Mouse (Mus musculus): ENCODE data around the gene Taf6l. TPM values are rescaled to one million over a fixed set of nuclear protein-coding genes. Genes with fewer than 3 reads are reported as not detected.

Taf6l gene
- polyA plus RNA-seq, 1 experiment, result 4.2 TPM

- 0 out of 2 replicates have a peak, but pooled peaks cover 7% of the 10 kb centered on the region for H3K4me1 ChIP-seq (ENCODE audit: control insufficient read depth, insufficient read depth, insufficient read length, low read length)
- no peak overlapping the region for H3K4me3 ChIP-seq (ENCODE audit: insufficient read depth, low read depth, low read length)
- H3K27ac ChIP-seq (replicated peaks; ENCODE audit: low read depth, low read length), result no peak overlapping the region
These were observed 17.9 kb upstream of the Taf6l start for GRCm38 (mm10) chr19:8803879-8804660.

GRCm38 (mm10) chr19:8803204-8803780, 17.1 kb upstream of the Taf6l start:
- 0 out of 2 replicates have a peak, but pooled peaks cover 7% of the 10 kb centered on the region for H3K4me1 ChIP-seq (ENCODE audit: control insufficient read depth, insufficient read depth, insufficient read length, low read length)
- 0 out of 2 replicates have a peak overlapping the region, but pooled peaks have one; percentile 72 for H3K4me3 ChIP-seq (ENCODE audit: insufficient read depth, low read depth, low read length)
- no peak overlapping the region for H3K27ac ChIP-seq (replicated peaks; ENCODE audit: low read depth, low read length)

- H3K4me1 ChIP-seq (ENCODE audit: control insufficient read depth, insufficient read depth, insufficient read length, low read length), result 0 out of 2 replicates have a peak, but pooled peaks cover 10% of the 10 kb centered on the region
- peak within 1 kb of the TSS; percentile 54 for H3K27ac ChIP-seq (replicated peaks; ENCODE audit: low read depth, low read length)
These were observed 16.1 kb upstream of the Taf6l start, which contains the start of gene Zbtb3 for GRCm38 (mm10) chr19:8802130-8802821. Zbtb3 (plus strand) TSS chr19:8802555.

GRCm38 (mm10) chr19:8798947-8799315, 12.7 kb upstream of the Taf6l start:
- H3K4me3 ChIP-seq (ENCODE audit: insufficient read depth, low read depth, low read length), result peak overlapping the region; percentile 43; the same call in 1 of the 2 replicates

More at GRCm38 (mm10) chr19:8802130-8802821, 16.1 kb upstream of the Taf6l start, which contains the start of gene Zbtb3:
- peak within 1 kb of the TSS; percentile 72 for H3K4me3 ChIP-seq (ENCODE audit: insufficient read depth, low read depth, low read length)

GRCm38 (mm10) chr19:8798264-8798946, 12.2 kb upstream of the Taf6l start, which contains the start of gene Polr2g:
Polr2g (minus strand) TSS chr19:8798577.
- Histone ChIP-seq H3K4me3 (ENCODE audit: insufficient read depth, low read depth, low read length) (peak within 1 kb of the TSS; percentile 83), H3K4me1 (ENCODE audit: control insufficient read depth, insufficient read depth, insufficient read length, low read length) (0 out of 2 replicates have a peak, but pooled peaks cover 10% of the 10 kb centered on the region), H3K27ac (replicated peaks; ENCODE audit: low read depth, low read length) (peak within 1 kb of the TSS; percentile 65)

More at GRCm38 (mm10) chr19:8798947-8799315, 12.7 kb upstream of the Taf6l start:
- peak overlapping the region; percentile 65 for H3K27ac ChIP-seq (replicated peaks; ENCODE audit: low read depth, low read length)
- 0 out of 2 replicates have a peak, but pooled peaks cover 10% of the 10 kb centered on the region for H3K4me1 ChIP-seq (ENCODE audit: control insufficient read depth, insufficient read depth, insufficient read length, low read length)

- Histone ChIP-seq H3K4me3 (ENCODE audit: insufficient read depth, low read depth, low read length) (no peak overlapping the region), H3K27ac (replicated peaks; ENCODE audit: low read depth, low read length) (no peak overlapping the region), H3K4me1 (ENCODE audit: control insufficient read depth, insufficient read depth, insufficient read length, low read length) (peaks cover 2% of the 10 kb centered on the region; the same call in 1 of the 2 replicates)
These were observed 4.0 kb upstream of the Taf6l start for GRCm38 (mm10) chr19:8790171-8790570.

- H3K4me3 ChIP-seq (ENCODE audit: insufficient read depth, low read depth, low read length), result no peak overlapping the region
- peaks cover 7% of the 10 kb centered on the region; the same call in 1 of the 2 replicates for H3K4me1 ChIP-seq (ENCODE audit: control insufficient read depth, insufficient read depth, insufficient read length, low read length)
- no peak overlapping the region for H3K27ac ChIP-seq (replicated peaks; ENCODE audit: low read depth, low read length)
These were observed 3.0 kb upstream of the Taf6l start for GRCm38 (mm10) chr19:8789171-8789570.

- no peak overlapping the region for H3K27ac ChIP-seq (replicated peaks; ENCODE audit: low read depth, low read length)
- H3K4me3 ChIP-seq (ENCODE audit: insufficient read depth, low read depth, low read length), result no peak overlapping the region
- peaks cover 7% of the 10 kb centered on the region; the same call in 1 of the 2 replicates for H3K4me1 ChIP-seq (ENCODE audit: control insufficient read depth, insufficient read depth, insufficient read length, low read length)
These were observed 2.3 kb upstream of the Taf6l start for GRCm38 (mm10) chr19:8788521-8788920.

- Histone ChIP-seq H3K27ac (replicated peaks; ENCODE audit: low read depth, low read length) (peak overlapping the region; percentile 77), H3K4me3 (ENCODE audit: insufficient read depth, low read depth, low read length) (peak overlapping the region; percentile 90), H3K4me1 (ENCODE audit: control insufficient read depth, insufficient read depth, insufficient read length, low read length) (peaks cover 14% of the 10 kb centered on the region)
These were observed 11.2 kb downstream of the Taf6l start for GRCm38 (mm10) chr19:8774951-8775421.

GRCm38 (mm10) chr19:8774086-8774835, 12.0 kb downstream of the Taf6l start, which contains the start of gene Tmem179b:
Tmem179b (minus strand) TSS chr19:8774467.
- Histone ChIP-seq H3K4me3 (ENCODE audit: insufficient read depth, low read depth, low read length) (peak within 1 kb of the TSS; percentile 90), H3K4me1 (ENCODE audit: control insufficient read depth, insufficient read depth, insufficient read length, low read length) (peaks cover 14% of the 10 kb centered on the region), H3K27ac (replicated peaks; ENCODE audit: low read depth, low read length) (peak within 1 kb of the TSS; percentile 87)

- Histone ChIP-seq H3K4me3 (ENCODE audit: insufficient read depth, low read depth, low read length) (peak overlapping the region; percentile 40), H3K27ac (replicated peaks; ENCODE audit: low read depth, low read length) (peak overlapping the region; percentile 7; the same call in 1 of the 2 replicates), H3K4me1 (ENCODE audit: control insufficient read depth, insufficient read depth, insufficient read length, low read length) (peaks cover 14% of the 10 kb centered on the region)
These were observed 12.8 kb downstream of the Taf6l start for GRCm38 (mm10) chr19:8773409-8773808.

- H3K4me1 ChIP-seq (ENCODE audit: control insufficient read depth, insufficient read depth, insufficient read length, low read length), result peaks cover 14% of the 10 kb centered on the region
- H3K27ac ChIP-seq (replicated peaks; ENCODE audit: low read depth, low read length), result no peak overlapping the region; the same call in 1 of the 2 replicates
- peak overlapping the region; percentile 40 for H3K4me3 ChIP-seq (ENCODE audit: insufficient read depth, low read depth, low read length)
These were observed 13.2 kb downstream of the Taf6l start for GRCm38 (mm10) chr19:8772996-8773395.

- H3K27ac ChIP-seq (replicated peaks; ENCODE audit: low read depth, low read length), result peak within 1 kb of the TSS; percentile 70
- peak within 1 kb of the TSS; percentile 87 for H3K4me3 ChIP-seq (ENCODE audit: insufficient read depth, low read depth, low read length)
- H3K4me1 ChIP-seq (ENCODE audit: control insufficient read depth, insufficient read depth, insufficient read length, low read length), result peaks cover 14% of the 10 kb centered on the region
These were observed 15.5 kb downstream of the Taf6l start, which contains the start of gene Tmem223 for GRCm38 (mm10) chr19:8770567-8771270. Tmem223 (plus strand) TSS chr19:8770996.
